Mouse (Mus musculus) lung, postnatal 0 days (tissue): ENCODE measurements around the gene Dus2. TPM values are rescaled to one million over a fixed set of nuclear protein-coding genes. Genes with fewer than 3 reads are reported as not detected.
A peak's percentile ranks its signal among the peaks of the same experiment; 100 is the strongest.
"Not testable (repeated sequence)": the region's sequence is repeated elsewhere in the genome, so short reads cannot be mapped to it uniquely, and the experiment has no call there.

Experiments
- ATAC-seq: fragments of 200-750 bp; cut with Nextera tagmentation; 2 replicates; pipeline ENCODE4 v1.8.0; 2017; ENCODE audit warnings: moderate library complexity
- DNase-seq: peaks from one replicate; pipeline ENCODE4 v3.0.0-alpha.2; 2016; ENCODE audit warnings: low spot score
- H3K27ac ChIP-seq: fragments of 300-500 bp; sonication (generic); 2 replicates; pipeline ENCODE4 v1.5.1; 2014; ENCODE audit warnings: antibody characterized with exemption, mild to moderate bottlenecking, low read length, mixed read lengths
- H3K27me3 ChIP-seq: fragments of 300-500 bp; sonication (generic); replicated peaks from 2 replicates; pipeline ENCODE4 v1.6.1; 2014; ENCODE audit warnings: low read length, mixed read lengths; ENCODE audit not compliant: insufficient read depth
- H3K36me3 ChIP-seq: fragments of 300-500 bp; sonication (generic); 2 replicates; pipeline ENCODE4 v1.6.1; 2014; ENCODE audit warnings: low read length, mixed read lengths; ENCODE audit not compliant: insufficient read depth
- H3K4me1 ChIP-seq: fragments of 300-500 bp; sonication (generic); 2 replicates; pipeline ENCODE4 v1.6.1; 2014; ENCODE audit warnings: antibody characterized with exemption, low read depth, low read length, mixed read lengths; ENCODE audit not compliant: insufficient read depth
- H3K4me2 ChIP-seq: fragments of 300-500 bp; sonication (generic); replicated peaks from 2 replicates; pipeline ENCODE4 v1.6.1; 2014; ENCODE audit warnings: low read depth, mild to moderate bottlenecking, low read length, moderate library complexity, mixed read lengths
- H3K4me3 ChIP-seq: fragments of 300-500 bp; sonication (generic); 2 replicates; pipeline ENCODE4 v1.5.1; 2014; ENCODE audit warnings: low read depth, low read length
- H3K9ac ChIP-seq: fragments of 300-500 bp; sonication (generic); replicated peaks from 2 replicates; pipeline ENCODE4 v1.6.1; 2014; ENCODE audit warnings: low read depth, mild to moderate bottlenecking
- H3K9me3 ChIP-seq: fragments of 300-500 bp; sonication (generic); 2 replicates; pipeline ENCODE4 v1.6.1; 2016; ENCODE audit warnings: low read length, mixed read lengths
- CTCF ChIP-seq: IDR thresholded peaks from 2 replicates; pipeline ENCODE4 v1.5.1; 2016; ENCODE audit warnings: antibody characterized with exemption, mild to moderate bottlenecking
- EP300 ChIP-seq: IDR thresholded peaks from 2 replicates; pipeline ENCODE4 v1.6.1; 2016; ENCODE audit warnings: antibody characterized with exemption, mild to moderate bottlenecking, control low read depth
- WGBS: fragments of 180-500 bp; shearing (Covaris S2); extraction: QIAGEN DNeasy Blood & Tissue Kit; methylation state at CpG from one replicate; pipeline ENCODE4 v1.1.7; 2014; 5-methylcytosine and 5-hydroxymethylcytosine counted together
- polyA plus RNA-seq: library from polyadenylated mRNA; unstranded; fragments of >200 nt; fragmentation: Nextera tagmentation; extraction: Ambion mirVana; gene quantifications from 2 replicates; pipeline ENCODE4 v1.2.1, GENCODE M21; 2015

Dus2 gene
- polyA plus RNA-seq, 1 experiment from 2014 or later = 7.4 TPM

- not testable (repeated sequence) for H3K27ac ChIP-seq, DNase-seq, H3K4me2 ChIP-seq, ATAC-seq, H3K36me3 ChIP-seq, H3K4me1 ChIP-seq, H3K27me3 ChIP-seq, H3K9me3 ChIP-seq, H3K9ac ChIP-seq, H3K4me3 ChIP-seq
- 57% methylated on average over 3 of the region's 3 CpGs for WGBS
- TF ChIP-seq CTCF = peak; percentile 17; the same call in 1 of the 2 replicates
These were observed 16.8 kb downstream of the Dus2 start for GRCm38 (mm10) chr8:106007891-106008290.

DNA sequence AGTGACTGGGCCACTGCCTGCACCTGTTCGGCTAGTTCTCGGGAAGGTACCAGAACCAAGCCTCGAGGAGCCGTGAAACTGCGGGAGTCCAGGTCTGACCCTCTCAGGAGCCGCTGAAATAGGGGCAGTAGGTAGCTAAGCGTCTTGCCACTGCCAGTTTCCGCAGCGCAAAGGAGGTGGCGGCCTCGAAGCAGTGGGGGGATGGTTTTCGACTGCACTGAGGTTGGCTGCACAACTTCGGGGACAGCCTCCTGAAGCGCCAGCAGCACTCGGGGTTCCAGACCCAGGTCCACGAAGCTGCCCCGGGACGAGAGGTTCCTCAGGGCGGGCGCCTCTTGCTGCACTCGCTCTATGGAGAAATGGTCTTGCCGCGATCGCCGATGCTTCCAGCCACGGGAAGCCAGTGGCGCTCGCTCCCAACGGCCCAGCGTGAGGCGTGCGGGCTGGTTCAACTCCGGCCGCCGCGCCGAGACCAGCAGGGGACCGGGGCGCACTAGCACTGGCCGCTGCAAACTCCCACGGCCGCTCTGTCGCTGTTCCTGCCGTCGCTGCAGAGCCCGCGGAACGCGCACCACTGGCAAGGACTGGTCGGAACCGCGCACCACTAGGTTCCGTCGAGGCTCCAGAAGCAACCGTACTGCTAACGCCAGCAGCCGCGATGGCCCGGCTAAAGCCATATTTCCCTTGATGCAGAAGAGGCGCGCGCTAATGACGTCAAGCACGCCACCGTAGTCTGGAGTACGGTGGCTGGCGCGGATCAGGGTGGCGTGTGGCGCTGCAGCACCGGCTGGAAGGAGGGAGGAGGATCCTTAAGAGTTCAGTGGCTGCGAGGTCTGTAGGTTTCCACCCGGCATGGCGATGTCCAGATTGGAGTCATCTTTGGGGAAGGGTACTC, 19.9 kb downstream of the Dus2 start:
- Histone ChIP-seq H3K27ac (peak overlapping the region; percentile 43), H3K4me1 (peaks cover 9% of the 10 kb centered on the region; the same call in 1 of the 2 replicates), H3K4me3 (peak overlapping the region; percentile 70), H3K9me3 (no peaks in the 10 kb centered on the region), H3K36me3 (no peaks in the 10 kb centered on the region), H3K4me2 (peak overlapping the region; percentile 89), H3K27me3 (no peaks in the 10 kb centered on the region), H3K9ac (peak overlapping the region; percentile 84)
- peak; percentile 96 for DNase-seq
- ATAC-seq = peak; percentile 98
- WGBS = 2% methylated on average over 74 of the region's 74 CpGs
- TF ChIP-seq EP300 = no peak
- peak; percentile 30 for TF ChIP-seq CTCF

DNA sequence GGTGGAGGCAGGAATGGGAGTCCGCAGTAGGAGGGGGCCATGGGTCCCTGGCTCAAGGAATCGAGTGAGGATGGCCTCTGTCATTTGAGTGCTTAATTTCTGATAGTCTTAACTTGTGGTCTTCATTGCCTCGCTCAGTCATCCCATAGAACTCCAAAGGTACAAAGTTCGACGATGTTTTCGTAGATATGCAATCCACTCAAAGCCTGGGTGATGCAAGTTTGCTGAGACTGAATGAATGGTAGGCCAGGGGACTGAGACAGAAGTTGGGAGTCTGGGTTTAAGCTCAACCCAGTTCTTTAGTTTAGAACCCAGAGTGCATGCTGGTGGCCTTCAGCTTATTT, 20.5 kb downstream of the Dus2 start, which contains the start of gene Ddx28:
Ddx28 (minus strand) TSS at position 240 of the 344 bp plus-strand sequence.
- Histone ChIP-seq H3K4me3 (peak within 1 kb of the TSS; percentile 70), H3K4me2 (peak within 1 kb of the TSS; percentile 89), H3K9ac (peak within 1 kb of the TSS; percentile 84), H3K36me3 (no peaks in the 10 kb centered on the region), H3K4me1 (peaks cover 9% of the 10 kb centered on the region; the same call in 1 of the 2 replicates), H3K27ac (peak within 1 kb of the TSS; percentile 43), H3K27me3 (no peaks in the 10 kb centered on the region), H3K9me3 (no peaks in the 10 kb centered on the region)
- DNase-seq (no peak), ATAC-seq (no peak)
- 2% methylated on average over 6 of the region's 6 CpGs for WGBS
- TF ChIP-seq EP300 (no peak), CTCF (no peak)

- not testable (repeated sequence) for H3K9ac ChIP-seq, DNase-seq, ATAC-seq, H3K9me3 ChIP-seq, H3K27ac ChIP-seq, H3K4me3 ChIP-seq, H3K27me3 ChIP-seq, H3K4me1 ChIP-seq, H3K36me3 ChIP-seq
- 70% methylated on average over 8 of the region's 8 CpGs for WGBS
- H3K4me2 ChIP-seq = peak overlapping the region; percentile 89
These were observed 21.1 kb downstream of the Dus2 start for GRCm38 (mm10) chr8:106012203-106012602.

GRCm38 (mm10) chr8:106016284-106016683, 25.1 kb downstream of the Dus2 start:
- H3K27me3 ChIP-seq = no peaks in the 10 kb centered on the region
- peaks cover 6% of the 10 kb centered on the region; the same call in 1 of the 2 replicates for H3K4me1 ChIP-seq
- no peak for DNase-seq
- no peak for TF ChIP-seq CTCF
- no peak for TF ChIP-seq EP300
- no peak overlapping the region for H3K27ac ChIP-seq
- WGBS = 88% methylated on average over 6 of the region's 6 CpGs
- ATAC-seq = no peak
- no peak overlapping the region for H3K9ac ChIP-seq
- H3K9me3 ChIP-seq = no peaks in the 10 kb centered on the region
- H3K4me2 ChIP-seq = no peak overlapping the region
- H3K4me3 ChIP-seq = no peak overlapping the region
- no peaks in the 10 kb centered on the region for H3K36me3 ChIP-seq

DNA sequence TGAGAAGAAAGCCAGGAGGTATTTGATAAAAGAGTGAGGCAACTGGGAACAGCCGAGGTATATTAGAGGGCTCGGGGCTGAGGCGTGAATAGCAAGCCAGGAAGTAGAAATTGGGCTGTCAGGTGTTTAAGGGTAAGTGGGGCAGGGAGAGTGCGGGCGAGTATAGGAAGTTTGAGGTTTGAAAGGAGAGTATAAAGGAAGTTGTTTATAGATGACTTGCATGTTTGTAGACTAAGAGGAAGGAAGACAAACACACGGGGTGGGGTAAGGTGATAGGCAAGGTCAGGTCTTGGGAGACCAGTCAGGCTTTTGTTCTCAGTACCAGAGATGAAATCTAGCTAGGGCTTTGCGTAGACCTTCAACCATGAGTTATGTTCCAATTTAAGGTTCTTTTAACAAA, 26.0 kb downstream of the Dus2 start:
- DNase-seq (no peak), ATAC-seq (no peak)
- Histone ChIP-seq H3K4me1 (no peaks in the 10 kb centered on the region), H3K9ac (no peak overlapping the region), H3K27ac (no peak overlapping the region), H3K9me3 (no peaks in the 10 kb centered on the region), H3K4me3 (no peak overlapping the region), H3K27me3 (no peaks in the 10 kb centered on the region), H3K36me3 (no peaks in the 10 kb centered on the region), H3K4me2 (no peak overlapping the region)
- TF ChIP-seq EP300 = no peak
- no peak for TF ChIP-seq CTCF
- 78% methylated on average over 7 of the region's 7 CpGs for WGBS
